Mouse (Mus musculus) brain, embryonic 14.5 days (tissue): ENCODE results near the gene Atp9a.

Source experiments
- CTCF ChIP-seq: fragments of 200-500 bp; IDR thresholded peaks from 2 replicates; pipeline ENCODE4 v1.5.1; 2012; ENCODE audit warnings: inconsistent platforms, mild to moderate bottlenecking, moderate library complexity, borderline replicate concordance; ENCODE audit not compliant: insufficient read depth, insufficient read length; ENCODE audit errors: extremely low read depth
- POLR2A ChIP-seq: fragments of 200-500 bp; IDR thresholded peaks from 2 replicates; pipeline ENCODE4 v1.6.1; 2012; ENCODE audit warnings: mild to moderate bottlenecking, inconsistent platforms, borderline replicate concordance; ENCODE audit not compliant: poor library complexity, insufficient read depth, insufficient read length, severe bottlenecking; ENCODE audit errors: extremely low read depth

DNA sequence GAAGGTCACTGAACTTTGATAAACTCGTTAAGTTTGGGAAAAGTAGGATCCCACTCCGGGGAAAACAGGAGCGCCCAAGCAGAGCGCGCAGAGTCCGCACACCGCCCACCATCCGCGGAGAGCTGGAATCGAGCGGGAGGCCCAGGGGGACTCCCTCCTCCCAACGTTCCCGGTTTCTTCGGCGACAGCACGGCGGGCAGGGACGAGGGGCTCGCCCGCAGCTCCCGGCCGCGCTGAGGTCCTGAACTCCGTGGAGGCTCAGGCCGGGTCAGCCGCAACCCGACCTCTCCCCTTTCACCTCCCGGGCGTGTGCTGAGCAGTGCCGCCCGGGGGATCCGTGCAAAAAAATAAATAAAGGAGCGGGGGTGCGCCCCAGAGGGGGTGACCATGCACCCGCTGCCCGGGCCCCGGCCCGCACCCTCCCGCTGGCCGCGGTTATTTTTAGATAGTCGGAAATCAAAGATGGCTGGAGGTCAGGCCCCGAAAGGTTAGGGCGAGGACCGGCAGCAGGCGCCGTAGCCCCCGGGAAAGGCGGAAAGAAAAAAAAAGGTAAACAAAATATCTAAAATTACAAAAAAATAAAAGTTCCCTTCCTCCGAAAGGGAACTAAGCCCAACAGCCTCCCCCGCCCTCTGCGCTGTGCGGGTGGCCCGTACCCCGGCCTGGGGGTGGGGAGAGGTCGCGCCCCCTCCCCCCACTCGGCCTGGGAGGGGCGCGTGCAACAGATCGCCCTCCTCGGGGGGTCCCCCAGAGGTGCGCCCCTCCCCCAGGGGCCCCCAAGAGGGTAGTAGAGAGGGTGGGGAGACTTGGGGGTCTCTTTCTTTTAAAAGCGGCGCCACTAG, 23.7 kb upstream of the Atp9a start:
- TF ChIP-seq POLR2A: no peak
- TF ChIP-seq CTCF: no peak
